Mouse (Mus musculus): ENCODE data around the gene Cltb. TPM values are rescaled to one million over a fixed set of nuclear protein-coding genes. Genes with fewer than 3 reads are reported as not detected.

Gene Cltb
- polyA plus RNA-seq, 1 experiment from 2014 or later: 39.1 TPM

GRCm38 (mm10) chr13:54610613-54610971 is 552 bp downstream of the Cltb start:
- no peaks in the 10 kb centered on the region for H3K9me3 ChIP-seq
- no peak overlapping the region for H3K27ac ChIP-seq
- H3K36me3 ChIP-seq: no peaks in the 10 kb centered on the region
- peaks cover 5% of the 10 kb centered on the region; the same call in 1 of the 2 replicates for H3K27me3 ChIP-seq
- 8% methylated on average over 13 of the region's 13 CpGs for WGBS
- peak overlapping the region; percentile 71 for H3K4me3 ChIP-seq
- ATAC-seq (ENCODE audit: insufficient number of reproducible peaks, insufficient read depth, low FRiP score, low TSS enrichment, low read depth): no peak
- H3K4me2 ChIP-seq: peak overlapping the region; percentile 94
- H3K4me1 ChIP-seq: peaks cover 16% of the 10 kb centered on the region
- H3K9ac ChIP-seq: peak overlapping the region; percentile 81

GRCm38 (mm10) chr13:54609301-54609700 is 1.8 kb downstream of the Cltb start:
- peaks cover 16% of the 10 kb centered on the region for H3K4me1 ChIP-seq
- H3K9ac ChIP-seq: peak overlapping the region; percentile 53; the same call in 1 of the 2 replicates
- no peak overlapping the region for H3K27ac ChIP-seq
- H3K9me3 ChIP-seq: no peaks in the 10 kb centered on the region
- peaks cover 5% of the 10 kb centered on the region; the same call in 1 of the 2 replicates for H3K27me3 ChIP-seq
- no peak for ATAC-seq (ENCODE audit: insufficient number of reproducible peaks, insufficient read depth, low FRiP score, low TSS enrichment, low read depth)
- peaks cover 5% of the 10 kb centered on the region; the same call in 1 of the 2 replicates for H3K36me3 ChIP-seq
- no peak overlapping the region for H3K4me2 ChIP-seq
- H3K4me3 ChIP-seq: no peak overlapping the region
- 5% methylated on average over 1 of the region's 1 CpGs for WGBS

DNA sequence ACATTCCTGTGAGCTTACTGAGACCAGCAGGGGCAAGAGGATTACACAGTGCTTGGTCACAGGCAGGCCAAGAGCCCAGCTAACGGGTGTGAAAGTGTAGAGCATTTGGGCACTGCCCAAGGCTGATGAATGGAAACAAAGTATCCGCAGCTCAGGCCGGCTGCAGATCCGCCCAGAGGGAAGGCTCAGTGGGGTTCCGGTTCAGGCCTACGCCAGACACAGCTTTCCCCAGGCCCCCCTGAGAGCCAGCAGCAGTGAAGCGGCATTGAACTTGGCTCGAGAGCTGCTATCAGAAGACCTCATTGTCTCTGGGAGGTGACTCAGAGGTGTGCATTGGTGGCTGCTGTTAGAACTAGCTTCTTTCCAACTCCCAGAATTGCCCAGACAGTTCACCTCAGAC is 2.5 kb downstream of the Cltb start:
- Histone ChIP-seq H3K9me3 (no peaks in the 10 kb centered on the region), H3K4me1 (peaks cover 16% of the 10 kb centered on the region), H3K9ac (peak overlapping the region; percentile 53; the same call in 1 of the 2 replicates), H3K36me3 (peaks cover 5% of the 10 kb centered on the region; the same call in 1 of the 2 replicates), H3K27ac (no peak overlapping the region), H3K4me3 (no peak overlapping the region), H3K4me2 (0 out of 2 replicates have a peak overlapping the region, but pooled peaks have one; percentile 12), H3K27me3 (peaks cover 5% of the 10 kb centered on the region; the same call in 1 of the 2 replicates)
- 19% methylated on average over 8 of the region's 8 CpGs for WGBS
- ATAC-seq (ENCODE audit: insufficient number of reproducible peaks, insufficient read depth, low FRiP score, low TSS enrichment, low read depth): no peak

DNA sequence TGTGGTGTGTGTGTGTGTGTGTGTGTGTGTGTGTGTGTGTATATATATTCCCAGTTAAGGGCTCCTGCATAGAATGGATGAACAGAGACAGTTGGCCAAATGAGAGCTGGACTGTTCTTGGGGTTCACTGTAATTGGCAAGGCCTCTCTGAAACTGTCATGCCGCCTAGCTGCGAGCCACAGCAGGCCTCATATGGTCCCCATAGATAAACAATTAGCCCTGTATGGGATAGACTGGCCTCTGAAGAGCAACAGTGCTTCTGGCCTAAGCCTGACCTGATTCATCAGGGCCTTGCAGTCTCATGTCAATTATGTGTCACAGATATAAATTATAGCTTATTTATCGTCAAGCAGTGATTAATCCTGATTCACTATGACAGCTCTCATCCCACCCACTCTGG is 3.1 kb downstream of the Cltb start:
- no peak for ATAC-seq (ENCODE audit: insufficient number of reproducible peaks, insufficient read depth, low FRiP score, low TSS enrichment, low read depth)

DNA sequence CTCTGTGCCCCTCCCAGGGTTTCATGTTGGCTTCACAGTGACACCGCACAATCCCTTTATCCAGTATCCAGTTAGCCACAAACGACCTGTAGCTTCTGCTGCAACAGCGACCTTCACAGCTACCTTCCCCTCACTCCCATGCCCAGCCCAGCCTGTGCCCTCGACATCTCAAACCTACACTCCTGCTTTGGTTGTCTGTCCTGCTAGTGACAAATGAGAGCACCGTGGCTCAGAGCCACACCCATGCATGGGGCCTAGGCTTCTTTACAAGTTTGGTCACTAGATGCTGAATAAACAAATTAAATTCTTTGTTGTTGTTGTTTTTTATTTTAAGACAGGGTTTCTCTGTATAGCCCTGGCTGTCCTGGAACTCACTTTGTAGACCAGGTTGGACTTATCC is 3.9 kb downstream of the Cltb start:
- H3K27me3 ChIP-seq: peaks cover 5% of the 10 kb centered on the region; the same call in 1 of the 2 replicates
- H3K27ac ChIP-seq: no peak overlapping the region
- no peaks in the 10 kb centered on the region for H3K9me3 ChIP-seq
- peaks cover 16% of the 10 kb centered on the region for H3K4me1 ChIP-seq
- no peak overlapping the region for H3K4me2 ChIP-seq
- ATAC-seq (ENCODE audit: insufficient number of reproducible peaks, insufficient read depth, low FRiP score, low TSS enrichment, low read depth): no peak
- H3K36me3 ChIP-seq: peaks cover 5% of the 10 kb centered on the region; the same call in 1 of the 2 replicates
- H3K4me3 ChIP-seq: no peak overlapping the region
- WGBS: 60% methylated on average over 5 of the region's 5 CpGs
- H3K9ac ChIP-seq: no peak overlapping the region

More for the DNA sequence above, 3.1 kb downstream of the Cltb start:
- Histone ChIP-seq H3K4me2 (no peak overlapping the region), H3K27me3 (peaks cover 5% of the 10 kb centered on the region; the same call in 1 of the 2 replicates), H3K4me1 (peaks cover 16% of the 10 kb centered on the region), H3K9me3 (no peaks in the 10 kb centered on the region), H3K36me3 (peaks cover 5% of the 10 kb centered on the region; the same call in 1 of the 2 replicates), H3K27ac (no peak overlapping the region), H3K9ac (no peak overlapping the region), H3K4me3 (no peak overlapping the region)
- WGBS: 64% methylated on average over 3 of the region's 3 CpGs

GRCm38 (mm10) chr13:54605426-54605825 is 5.7 kb downstream of the Cltb start:
- no peak overlapping the region for H3K9ac ChIP-seq
- H3K27me3 ChIP-seq: peaks cover 5% of the 10 kb centered on the region; the same call in 1 of the 2 replicates
- H3K9me3 ChIP-seq: no peaks in the 10 kb centered on the region
- no peak overlapping the region for H3K27ac ChIP-seq
- H3K36me3 ChIP-seq: peaks cover 5% of the 10 kb centered on the region; the same call in 1 of the 2 replicates
- ATAC-seq (ENCODE audit: insufficient number of reproducible peaks, insufficient read depth, low FRiP score, low TSS enrichment, low read depth): no peak
- H3K4me3 ChIP-seq: no peak overlapping the region
- no peak overlapping the region for H3K4me2 ChIP-seq
- WGBS: 68% methylated on average over 5 of the region's 5 CpGs
- H3K4me1 ChIP-seq: peaks cover 8% of the 10 kb centered on the region; the same call in 1 of the 2 replicates

DNA sequence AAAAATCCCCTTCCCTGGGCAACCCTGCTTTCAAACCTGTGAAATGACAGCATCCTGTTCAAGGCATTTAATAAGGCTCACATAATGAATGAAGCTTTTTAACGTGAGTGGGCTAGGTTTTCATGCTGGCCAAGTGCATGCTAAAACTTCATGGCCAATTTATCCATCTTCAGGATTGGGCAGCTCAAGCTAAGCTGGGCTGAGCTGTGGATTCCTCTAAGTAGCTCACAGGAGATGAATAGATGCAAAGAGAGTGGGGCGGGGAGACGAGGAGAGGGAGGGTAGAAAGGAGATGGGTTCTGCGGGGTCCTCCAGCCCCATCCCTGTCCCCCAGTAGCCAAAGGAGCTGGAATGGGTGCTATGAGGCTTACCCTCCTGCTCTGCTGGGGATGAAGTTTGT is 6.9 kb downstream of the Cltb start:
- Histone ChIP-seq H3K4me2 (no peak overlapping the region), H3K27ac (no peak overlapping the region), H3K27me3 (peaks cover 2% of the 10 kb centered on the region; the same call in 1 of the 2 replicates), H3K9ac (no peak overlapping the region), H3K9me3 (no peaks in the 10 kb centered on the region), H3K4me3 (no peak overlapping the region), H3K4me1 (peaks cover 4% of the 10 kb centered on the region; the same call in 1 of the 2 replicates), H3K36me3 (peaks cover 14% of the 10 kb centered on the region)
- 71% methylated on average over 4 of the region's 4 CpGs for WGBS
- ATAC-seq (ENCODE audit: insufficient number of reproducible peaks, insufficient read depth, low FRiP score, low TSS enrichment, low read depth): no peak

- no peak overlapping the region for H3K27ac ChIP-seq
- peaks cover under 1% of the 10 kb centered on the region; the same call in 1 of the 2 replicates for H3K4me1 ChIP-seq
- H3K4me2 ChIP-seq: no peak overlapping the region
- no peak overlapping the region for H3K4me3 ChIP-seq
- no peaks in the 10 kb centered on the region for H3K27me3 ChIP-seq
- no peaks in the 10 kb centered on the region for H3K9me3 ChIP-seq
- no peak overlapping the region for H3K9ac ChIP-seq
- no peak for ATAC-seq (ENCODE audit: insufficient number of reproducible peaks, insufficient read depth, low FRiP score, low TSS enrichment, low read depth)
- H3K36me3 ChIP-seq: peaks cover 20% of the 10 kb centered on the region
Observed at GRCm38 (mm10) chr13:54603501-54603900, 7.6 kb downstream of the Cltb start.

GRCm38 (mm10) chr13:54602639-54603111 is 8.5 kb downstream of the Cltb start:
- Histone ChIP-seq H3K9me3 (no peaks in the 10 kb centered on the region), H3K36me3 (peaks cover 28% of the 10 kb centered on the region), H3K27me3 (no peaks in the 10 kb centered on the region), H3K27ac (no peak overlapping the region), H3K4me3 (no peak overlapping the region), H3K4me1 (no peaks in the 10 kb centered on the region), H3K9ac (no peak overlapping the region), H3K4me2 (no peak overlapping the region)
- WGBS: 65% methylated on average over 3 of the region's 3 CpGs
- ATAC-seq (ENCODE audit: insufficient number of reproducible peaks, insufficient read depth, low FRiP score, low TSS enrichment, low read depth): no peak

- peaks cover 4% of the 10 kb centered on the region; the same call in 1 of the 2 replicates for H3K4me1 ChIP-seq
- no peaks in the 10 kb centered on the region for H3K27me3 ChIP-seq
- H3K9me3 ChIP-seq: no peaks in the 10 kb centered on the region
- H3K9ac ChIP-seq: no peak overlapping the region
- no peak for ATAC-seq (ENCODE audit: insufficient number of reproducible peaks, insufficient read depth, low FRiP score, low TSS enrichment, low read depth)
- H3K36me3 ChIP-seq: peaks cover 39% of the 10 kb centered on the region
- 89% methylated on average over 12 of the region's 12 CpGs for WGBS
- H3K4me3 ChIP-seq: no peak overlapping the region
- H3K4me2 ChIP-seq: no peak overlapping the region
- no peak overlapping the region for H3K27ac ChIP-seq
Observed at GRCm38 (mm10) chr13:54598622-54599143, 12.5 kb downstream of the Cltb start.

- Histone ChIP-seq H3K27ac (no peak overlapping the region), H3K9me3 (no peaks in the 10 kb centered on the region), H3K4me3 (no peak overlapping the region), H3K9ac (no peak overlapping the region), H3K27me3 (no peaks in the 10 kb centered on the region), H3K4me1 (peaks cover 7% of the 10 kb centered on the region), H3K36me3 (peaks cover 48% of the 10 kb centered on the region), H3K4me2 (no peak overlapping the region)
- WGBS: 71% methylated on average over 5 of the region's 5 CpGs
- no peak for ATAC-seq (ENCODE audit: insufficient number of reproducible peaks, insufficient read depth, low FRiP score, low TSS enrichment, low read depth)
Observed at GRCm38 (mm10) chr13:54596870-54597269, 14.3 kb downstream of the Cltb start.

GRCm38 (mm10) chr13:54596107-54596690 is 14.9 kb downstream of the Cltb start:
- ATAC-seq (ENCODE audit: insufficient number of reproducible peaks, insufficient read depth, low FRiP score, low TSS enrichment, low read depth): no peak
- 82% methylated on average over 8 of the region's 8 CpGs for WGBS
- H3K36me3 ChIP-seq: peaks cover 48% of the 10 kb centered on the region

More at GRCm38 (mm10) chr13:54596107-54596690, 14.9 kb downstream of the Cltb start:
- Histone ChIP-seq H3K4me1 (peaks cover 14% of the 10 kb centered on the region), H3K27me3 (no peaks in the 10 kb centered on the region), H3K9ac (no peak overlapping the region), H3K4me2 (no peak overlapping the region), H3K9me3 (no peaks in the 10 kb centered on the region), H3K27ac (no peak overlapping the region), H3K4me3 (no peak overlapping the region)
